Mouse (Mus musculus): ENCODE measurements around the gene Atp8b4. TPM values are rescaled to one million over a fixed set of nuclear protein-coding genes. Genes with fewer than 3 reads are reported as not detected.
"Not testable (repeated sequence)": the region's sequence is repeated elsewhere in the genome, so short reads cannot be mapped to it uniquely, and the experiment has no call there.

The Atp8b4 gene
- polyA plus RNA-seq, 1 experiment from 2014 or later: 0.09 TPM

DNA sequence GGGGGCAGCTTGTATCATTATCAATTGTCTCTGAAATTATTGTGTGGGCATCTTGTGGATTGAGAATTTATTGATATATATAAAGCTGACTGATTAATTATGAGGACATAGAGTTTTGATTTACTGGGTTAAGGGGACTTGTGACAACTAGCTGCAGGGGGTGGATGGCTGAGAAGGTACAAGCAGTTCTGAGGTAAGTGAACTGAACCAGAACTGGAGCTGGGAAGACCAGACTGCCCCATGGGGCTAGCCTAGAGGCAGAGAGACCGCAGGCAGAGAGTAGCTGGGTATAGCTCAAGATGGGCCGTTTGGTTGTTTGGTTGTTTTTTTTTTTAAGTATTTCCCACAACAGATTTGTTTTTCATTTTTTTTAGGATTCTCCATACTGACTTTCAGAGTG is 23.8 kb upstream of the Atp8b4 start:
- Histone ChIP-seq H3K27ac (ENCODE audit: low read depth, low read length) (no peak overlapping the region), H3K4me1 (ENCODE audit: control insufficient read depth, insufficient read depth, low read length) (no peaks in the 10 kb centered on the region), H3K4me3 (ENCODE audit: low read depth, low read length) (no peak overlapping the region), H3K36me3 (ENCODE audit: control insufficient read depth, insufficient read depth, low read length) (no peaks in the 10 kb centered on the region), H3K9ac (ENCODE audit: low read length) (no peak overlapping the region), H3K9me3 (ENCODE audit: control insufficient read depth, low read length) (no peaks in the 10 kb centered on the region), H3K4me2 (ENCODE audit: low read depth) (no peak overlapping the region), H3K27me3 (ENCODE audit: control insufficient read depth, insufficient read depth, low read length) (no peaks in the 10 kb centered on the region)
- WGBS: 89% methylated on average over 2 of the region's 2 CpGs
- no peak for DNase-seq (ENCODE audit: low spot score)
- ATAC-seq (ENCODE audit: insufficient read depth, low FRiP score, low TSS enrichment): no peak

DNA sequence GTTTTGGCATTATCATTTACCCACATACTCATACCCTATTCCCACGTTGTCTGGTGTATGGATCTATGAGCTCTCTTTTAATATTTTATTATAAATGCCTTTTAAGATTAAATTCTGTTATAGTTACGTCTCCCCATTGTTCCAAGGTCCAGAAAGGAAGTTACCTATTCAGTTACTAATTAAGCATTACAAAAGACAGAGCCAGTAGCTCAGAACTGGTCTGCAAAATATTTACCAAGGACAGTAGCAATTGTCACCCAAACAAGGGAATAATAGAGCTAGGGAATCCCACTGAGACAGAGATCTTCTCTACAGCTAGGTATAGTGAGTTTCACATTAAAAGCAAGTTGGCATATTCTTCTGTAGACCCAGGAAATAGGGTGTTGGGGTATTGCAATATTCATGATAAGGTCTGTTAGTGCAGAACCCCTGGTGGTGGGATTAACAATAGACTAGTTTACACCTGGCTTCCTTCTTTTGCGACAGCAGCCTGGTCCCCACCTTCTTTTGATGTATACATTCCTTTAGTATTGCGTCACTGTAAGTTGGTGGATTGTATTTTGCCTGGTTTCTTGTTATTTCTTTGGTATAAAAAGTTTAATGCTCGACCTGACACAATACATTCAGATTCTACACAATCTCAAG is 22.7 kb upstream of the Atp8b4 start:
- not testable (repeated sequence) for DNase-seq (ENCODE audit: low spot score); H3K4me1 ChIP-seq (ENCODE audit: control insufficient read depth, insufficient read depth, low read length); ATAC-seq (ENCODE audit: insufficient read depth, low FRiP score, low TSS enrichment); H3K4me3 ChIP-seq (ENCODE audit: low read depth, low read length); H3K9me3 ChIP-seq (ENCODE audit: control insufficient read depth, low read length); H3K36me3 ChIP-seq (ENCODE audit: control insufficient read depth, insufficient read depth, low read length); H3K27me3 ChIP-seq (ENCODE audit: control insufficient read depth, insufficient read depth, low read length); H3K4me2 ChIP-seq (ENCODE audit: low read depth); H3K9ac ChIP-seq (ENCODE audit: low read length); H3K27ac ChIP-seq (ENCODE audit: low read depth, low read length)
- WGBS: 73% methylated on average over 5 of the region's 5 CpGs

DNA sequence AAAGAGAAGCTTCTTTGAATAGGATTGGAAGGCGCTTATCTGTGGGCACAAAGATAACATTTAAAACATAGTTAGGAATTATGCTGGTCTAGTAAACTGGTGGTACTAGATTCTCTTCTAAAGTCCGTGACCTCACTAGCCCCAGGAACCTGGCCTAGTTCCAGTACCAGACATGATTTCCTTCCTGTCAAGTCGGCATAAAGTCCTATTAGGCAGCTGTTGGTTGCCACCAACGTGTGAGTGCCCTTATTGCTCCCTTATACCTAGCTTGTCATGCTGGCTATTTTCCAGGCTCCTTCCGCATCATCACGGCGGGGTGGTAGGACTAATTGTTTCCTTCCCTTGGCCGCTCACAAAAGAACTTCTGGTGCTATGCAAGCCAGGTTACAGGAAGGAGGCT is 21.6 kb upstream of the Atp8b4 start:
- Histone ChIP-seq H3K4me3 (ENCODE audit: low read depth, low read length) (no peak overlapping the region), H3K27ac (ENCODE audit: low read depth, low read length) (no peak overlapping the region), H3K9ac (ENCODE audit: low read length) (no peak overlapping the region), H3K9me3 (ENCODE audit: control insufficient read depth, low read length) (no peaks in the 10 kb centered on the region), H3K36me3 (ENCODE audit: control insufficient read depth, insufficient read depth, low read length) (no peaks in the 10 kb centered on the region), H3K4me2 (ENCODE audit: low read depth) (no peak overlapping the region), H3K27me3 (ENCODE audit: control insufficient read depth, insufficient read depth, low read length) (no peaks in the 10 kb centered on the region), H3K4me1 (ENCODE audit: control insufficient read depth, insufficient read depth, low read length) (no peaks in the 10 kb centered on the region)
- no peak for DNase-seq (ENCODE audit: low spot score)
- ATAC-seq (ENCODE audit: insufficient read depth, low FRiP score, low TSS enrichment): no peak
- 86% methylated on average over 8 of the region's 8 CpGs for WGBS

GRCm38 (mm10) chr2:126521471-126521870 is 21.0 kb upstream of the Atp8b4 start:
- no peaks in the 10 kb centered on the region for H3K27me3 ChIP-seq (ENCODE audit: control insufficient read depth, insufficient read depth, low read length)
- 83% methylated on average over 10 of the region's 10 CpGs for WGBS
- H3K4me3 ChIP-seq (ENCODE audit: low read depth, low read length): no peak overlapping the region
- H3K9me3 ChIP-seq (ENCODE audit: control insufficient read depth, low read length): no peaks in the 10 kb centered on the region
- H3K9ac ChIP-seq (ENCODE audit: low read length): no peak overlapping the region
- H3K4me1 ChIP-seq (ENCODE audit: control insufficient read depth, insufficient read depth, low read length): no peaks in the 10 kb centered on the region
- no peak overlapping the region for H3K27ac ChIP-seq (ENCODE audit: low read depth, low read length)
- ATAC-seq (ENCODE audit: insufficient read depth, low FRiP score, low TSS enrichment): no peak
- no peak overlapping the region for H3K4me2 ChIP-seq (ENCODE audit: low read depth)
- DNase-seq (ENCODE audit: low spot score): no peak
- no peaks in the 10 kb centered on the region for H3K36me3 ChIP-seq (ENCODE audit: control insufficient read depth, insufficient read depth, low read length)

DNA sequence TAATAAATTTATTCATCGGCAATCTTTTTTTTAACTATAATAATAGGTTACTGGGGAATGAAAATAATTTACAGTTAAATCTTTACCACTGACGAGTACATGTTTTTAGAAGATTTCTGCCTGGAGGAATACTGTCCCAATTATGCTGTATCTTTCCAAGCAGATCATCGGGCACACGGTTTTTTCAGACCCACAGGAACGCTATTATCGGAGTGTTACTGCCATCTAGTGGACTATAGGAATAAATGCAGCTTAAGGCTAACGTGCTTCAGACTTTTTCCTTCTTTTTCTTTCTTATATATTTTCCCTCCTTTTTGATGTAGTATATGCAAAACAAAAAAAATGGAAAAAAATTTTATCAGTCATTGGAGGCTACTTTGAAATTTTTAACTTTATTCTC is 20.4 kb upstream of the Atp8b4 start:
- DNase-seq (ENCODE audit: low spot score): no peak
- no peaks in the 10 kb centered on the region for H3K27me3 ChIP-seq (ENCODE audit: control insufficient read depth, insufficient read depth, low read length)
- no peaks in the 10 kb centered on the region for H3K36me3 ChIP-seq (ENCODE audit: control insufficient read depth, insufficient read depth, low read length)
- H3K4me3 ChIP-seq (ENCODE audit: low read depth, low read length): no peak overlapping the region
- no peak overlapping the region for H3K4me2 ChIP-seq (ENCODE audit: low read depth)
- H3K9ac ChIP-seq (ENCODE audit: low read length): no peak overlapping the region
- 16% methylated on average over 7 of the region's 7 CpGs for WGBS
- no peak; the same call in 1 of the 2 replicates for ATAC-seq (ENCODE audit: insufficient read depth, low FRiP score, low TSS enrichment)
- H3K9me3 ChIP-seq (ENCODE audit: control insufficient read depth, low read length): no peaks in the 10 kb centered on the region
- H3K4me1 ChIP-seq (ENCODE audit: control insufficient read depth, insufficient read depth, low read length): no peaks in the 10 kb centered on the region
- no peak overlapping the region for H3K27ac ChIP-seq (ENCODE audit: low read depth, low read length)

DNA sequence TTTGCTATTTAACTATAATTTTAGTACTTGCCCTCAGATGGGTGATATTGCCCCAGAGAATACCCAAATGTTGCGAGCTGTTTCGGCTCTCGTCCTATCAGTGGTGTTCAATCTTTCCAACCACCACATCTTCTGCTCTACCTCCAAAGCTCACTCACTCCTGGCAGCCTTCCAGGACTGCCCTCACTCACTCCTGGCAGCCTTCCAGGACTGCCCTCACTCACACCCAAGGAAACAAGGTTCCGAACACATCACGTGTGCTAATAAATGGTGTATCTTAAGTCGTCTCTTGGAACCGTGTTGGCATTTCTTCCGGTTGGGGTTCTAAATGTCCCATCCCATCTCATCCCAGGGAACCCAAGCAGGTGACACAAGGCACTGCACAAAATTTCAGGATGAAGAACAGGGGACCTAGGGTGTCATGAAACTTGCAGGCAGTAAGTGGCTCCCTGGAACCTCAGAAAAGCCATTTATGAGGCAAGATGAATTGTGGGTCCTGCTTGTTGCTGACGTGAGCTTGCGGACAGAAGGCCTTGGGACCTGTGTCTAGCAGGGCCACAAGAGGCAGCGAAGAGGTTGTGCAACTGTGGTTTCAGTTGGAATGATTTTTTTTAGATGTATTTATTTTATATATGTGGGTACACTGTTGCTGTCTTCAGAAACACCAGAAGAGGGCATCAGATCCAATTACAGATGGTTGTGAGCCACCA is 19.6 kb upstream of the Atp8b4 start:
- DNase-seq (ENCODE audit: low spot score) (no peak), ATAC-seq (ENCODE audit: insufficient read depth, low FRiP score, low TSS enrichment) (no peak)
- H3K36me3 ChIP-seq (ENCODE audit: control insufficient read depth, insufficient read depth, low read length): no peaks in the 10 kb centered on the region
- H3K4me2 ChIP-seq (ENCODE audit: low read depth): no peak overlapping the region
- H3K27ac ChIP-seq (ENCODE audit: low read depth, low read length): no peak overlapping the region
- no peak overlapping the region for H3K9ac ChIP-seq (ENCODE audit: low read length)
- no peak overlapping the region for H3K4me3 ChIP-seq (ENCODE audit: low read depth, low read length)
- 92% methylated on average over 11 of the region's 11 CpGs for WGBS
- H3K27me3 ChIP-seq (ENCODE audit: control insufficient read depth, insufficient read depth, low read length): no peaks in the 10 kb centered on the region
- no peaks in the 10 kb centered on the region for H3K4me1 ChIP-seq (ENCODE audit: control insufficient read depth, insufficient read depth, low read length)
- H3K9me3 ChIP-seq (ENCODE audit: control insufficient read depth, low read length): no peaks in the 10 kb centered on the region

DNA sequence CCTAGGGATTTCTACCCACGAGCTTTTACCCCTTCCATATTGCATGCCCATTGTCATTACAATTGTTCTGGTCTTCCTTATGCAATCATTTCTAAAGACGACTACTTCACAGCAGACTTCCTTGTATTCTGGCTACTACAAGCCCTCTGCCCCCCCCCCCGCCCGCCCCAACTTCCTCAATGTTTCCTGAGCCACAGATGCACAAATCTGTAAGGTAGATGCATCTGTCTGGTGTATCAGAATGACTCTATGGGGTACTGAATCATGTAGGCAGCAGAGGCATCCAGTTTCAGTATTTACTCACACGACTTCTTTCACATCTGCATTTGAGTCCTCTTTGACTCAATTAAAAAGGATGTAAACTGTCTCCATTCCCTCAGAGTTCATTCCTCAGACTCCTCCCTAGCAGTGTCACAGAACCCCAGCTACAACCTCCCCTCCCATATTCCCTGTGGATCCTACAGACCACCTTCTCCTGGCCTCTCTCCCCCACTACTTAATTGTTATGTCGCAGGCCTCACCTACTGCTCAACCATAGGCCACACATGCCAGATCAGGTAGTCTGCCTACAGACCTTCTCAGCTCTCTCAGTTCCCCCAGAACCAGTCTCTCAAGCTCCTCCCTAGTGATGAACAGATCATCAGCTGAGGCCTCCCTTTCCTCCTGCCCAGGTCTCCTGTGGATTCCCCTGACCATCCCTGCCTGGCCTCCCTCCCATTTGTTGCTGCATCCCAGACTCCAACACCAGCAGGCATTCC is 14.8 kb upstream of the Atp8b4 start:
- DNase-seq (ENCODE audit: low spot score): no peak
- 77% methylated on average over 6 of the region's 6 CpGs for WGBS
- no peak for ATAC-seq (ENCODE audit: insufficient read depth, low FRiP score, low TSS enrichment)

GRCm38 (mm10) chr2:126508228-126508627 is 7.8 kb upstream of the Atp8b4 start:
- Histone ChIP-seq H3K9me3 (ENCODE audit: control insufficient read depth, low read length) (no peaks in the 10 kb centered on the region), H3K27ac (ENCODE audit: low read depth, low read length) (no peak overlapping the region), H3K36me3 (ENCODE audit: control insufficient read depth, insufficient read depth, low read length) (no peaks in the 10 kb centered on the region), H3K9ac (ENCODE audit: low read length) (no peak overlapping the region), H3K4me3 (ENCODE audit: low read depth, low read length) (no peak overlapping the region), H3K4me2 (ENCODE audit: low read depth) (no peak overlapping the region), H3K4me1 (ENCODE audit: control insufficient read depth, insufficient read depth, low read length) (no peaks in the 10 kb centered on the region), H3K27me3 (ENCODE audit: control insufficient read depth, insufficient read depth, low read length) (no peaks in the 10 kb centered on the region)
- ATAC-seq (ENCODE audit: insufficient read depth, low FRiP score, low TSS enrichment): no peak
- 50% methylated on average over 1 of the region's 1 CpGs for WGBS
- no peak for DNase-seq (ENCODE audit: low spot score)

More for the DNA sequence above, 14.8 kb upstream of the Atp8b4 start:
- no peaks in the 10 kb centered on the region for H3K36me3 ChIP-seq (ENCODE audit: control insufficient read depth, insufficient read depth, low read length)
- H3K4me3 ChIP-seq (ENCODE audit: low read depth, low read length): no peak overlapping the region
- no peaks in the 10 kb centered on the region for H3K27me3 ChIP-seq (ENCODE audit: control insufficient read depth, insufficient read depth, low read length)
- no peaks in the 10 kb centered on the region for H3K9me3 ChIP-seq (ENCODE audit: control insufficient read depth, low read length)
- no peak overlapping the region for H3K4me2 ChIP-seq (ENCODE audit: low read depth)
- H3K9ac ChIP-seq (ENCODE audit: low read length): no peak overlapping the region
- no peak overlapping the region for H3K27ac ChIP-seq (ENCODE audit: low read depth, low read length)
- H3K4me1 ChIP-seq (ENCODE audit: control insufficient read depth, insufficient read depth, low read length): no peaks in the 10 kb centered on the region
